Mouse (Mus musculus) megakaryocyte-erythroid progenitor cell, adult 5-6 weeks (primary cell): Measurements from ENCODE around the gene Alg9. TPM values are rescaled to one million over a fixed set of nuclear protein-coding genes. Genes with fewer than 3 reads are reported as not detected.

Source experiments
- ATAC-seq: replicated peaks from 2 replicates; pipeline ENCODE4 v1.8.0; 2016; ENCODE audit warnings: mild to moderate bottlenecking, inconsistent platforms; ENCODE audit not compliant: severe bottlenecking, poor library complexity, low FRiP score, low TSS enrichment
- total RNA-seq, 2 experiments: library from RNA; stranded (forward) in 1 of 2; stranded (reverse) in 1 of 2; fragments of 200-1000, 215-1000 nt in 1 of 2; fragments of >200 nt in 1 of 2; fragmentation: Nextera tagmentation in 1 of 2; gene quantifications; 2 replicates each; pipeline ENCODE4 v1.2.3; 2014 to 2017

The Alg9 gene
- total RNA-seq, 2 experiments from 2014 or later, result 19.5 to 36.0 TPM

- ATAC-seq, result no peak
Observed at GRCm38 (mm10) chr9:50752784-50753615, 21.8 kb upstream of the Alg9 start.

GRCm38 (mm10) chr9:50753947-50754346 is 20.9 kb upstream of the Alg9 start:
- ATAC-seq, result no peak

GRCm38 (mm10) chr9:50756711-50757110 is 18.1 kb upstream of the Alg9 start:
- no peak for ATAC-seq

GRCm38 (mm10) chr9:50761520-50762243 is 13.1 kb upstream of the Alg9 start:
- ATAC-seq, result no peak

GRCm38 (mm10) chr9:50763331-50763730 is 11.5 kb upstream of the Alg9 start:
- ATAC-seq, result no peak

- ATAC-seq, result peak; percentile 28
Observed at GRCm38 (mm10) chr9:50767531-50768106, 7.2 kb upstream of the Alg9 start.

- ATAC-seq, result peak; percentile 93
Observed at GRCm38 (mm10) chr9:50768107-50769002, 6.5 kb upstream of the Alg9 start, which contains the start of gene Fdxacb1. Gene Fdxacb1 (plus strand): TSS chr9:50768236.

GRCm38 (mm10) chr9:50770011-50770410 is 4.8 kb upstream of the Alg9 start:
- ATAC-seq, result no peak

- ATAC-seq, result 0 out of 2 replicates have a peak, but pooled peaks have one; percentile 17
Observed at GRCm38 (mm10) chr9:50774026-50774462, 775 bp upstream of the Alg9 start.

GRCm38 (mm10) chr9:50775662-50776126 is 875 bp downstream of the Alg9 start:
- peak; percentile 33 for ATAC-seq

GRCm38 (mm10) chr9:50776162-50776760 is 1.4 kb downstream of the Alg9 start:
- no peak for ATAC-seq

- peak; percentile 73; the same call in 1 of the 2 replicates for ATAC-seq
Observed at GRCm38 (mm10) chr9:50782155-50782554, 7.3 kb downstream of the Alg9 start.

- ATAC-seq, result no peak
Observed at GRCm38 (mm10) chr9:50795266-50795665, 20.4 kb downstream of the Alg9 start.

- ATAC-seq, result no peak
Observed at GRCm38 (mm10) chr9:50796776-50797175, 22.0 kb downstream of the Alg9 start.

- no peak for ATAC-seq
Observed at GRCm38 (mm10) chr9:50797641-50798040, 22.8 kb downstream of the Alg9 start.

GRCm38 (mm10) chr9:50798368-50798767 is 23.5 kb downstream of the Alg9 start:
- ATAC-seq, result no peak

GRCm38 (mm10) chr9:50800985-50801384 is 26.2 kb downstream of the Alg9 start:
- peak; percentile 69 for ATAC-seq

GRCm38 (mm10) chr9:50803055-50803671 is 28.3 kb downstream of the Alg9 start:
- ATAC-seq, result peak; percentile 86
